Mouse (Mus musculus) forebrain, embryonic 13.5 days (tissue): ENCODE results near the gene P2ry14. TPM values are rescaled to one million over a fixed set of nuclear protein-coding genes. Genes with fewer than 3 reads are reported as not detected.
A peak's percentile ranks its signal among the peaks of the same experiment; 100 is the strongest.
"Not testable (repeated sequence)": the region's sequence is repeated elsewhere in the genome, so short reads cannot be mapped to it uniquely, and the experiment has no call there.

ENCODE experiments used
- ATAC-seq: fragments of 200-750 bp; cut with Nextera tagmentation; 2 replicates; pipeline ENCODE4 v1.8.0; 2017
- H3K27ac ChIP-seq: fragments of 300-500 bp; sonication (generic); 2 replicates; pipeline ENCODE4 v1.5.1; 2015; ENCODE audit warnings: inconsistent platforms, mild to moderate bottlenecking, moderate library complexity
- H3K27me3 ChIP-seq: fragments of 300-500 bp; sonication (generic); 2 replicates; pipeline ENCODE4 v1.6.1; 2015; ENCODE audit warnings: mild to moderate bottlenecking, inconsistent platforms
- H3K36me3 ChIP-seq: fragments of 300-500 bp; sonication (generic); 2 replicates; pipeline ENCODE4 v1.6.1; 2015; ENCODE audit warnings: mild to moderate bottlenecking, inconsistent platforms; ENCODE audit not compliant: poor library complexity, severe bottlenecking
- H3K4me1 ChIP-seq: fragments of 300-500 bp; sonication (generic); 2 replicates; pipeline ENCODE4 v1.6.1; 2015; ENCODE audit warnings: inconsistent platforms
- H3K4me2 ChIP-seq: fragments of 300-500 bp; sonication (generic); 2 replicates; pipeline ENCODE4 v1.6.1; 2015; ENCODE audit warnings: inconsistent platforms, mild to moderate bottlenecking, moderate library complexity
- H3K4me3 ChIP-seq: fragments of 300-500 bp; sonication (generic); 2 replicates; pipeline ENCODE4 v1.5.1; 2015; ENCODE audit warnings: mild to moderate bottlenecking, inconsistent platforms
- H3K9ac ChIP-seq: fragments of 300-500 bp; sonication (generic); 2 replicates; pipeline ENCODE4 v1.6.1; 2015; ENCODE audit warnings: mild to moderate bottlenecking, inconsistent platforms
- H3K9me3 ChIP-seq: fragments of 300-500 bp; sonication (generic); replicated peaks from 2 replicates; pipeline ENCODE4 v1.6.1; 2016; ENCODE audit warnings: inconsistent platforms
- WGBS: fragments of 180-500 bp; shearing (Covaris S2); methylation state at CpG from one replicate; pipeline ENCODE4 v1.1.7; 2015; 5-methylcytosine and 5-hydroxymethylcytosine counted together
- polyA plus RNA-seq: library from polyadenylated mRNA; unstranded; fragments of >200 nt; fragmentation: Nextera tagmentation; extraction: Ambion mirVana; gene quantifications from 2 replicates; pipeline ENCODE4 v1.2.1, GENCODE M21; 2015

The P2ry14 gene
- polyA plus RNA-seq, 1 experiment from 2014 or later: 2.9 TPM

DNA sequence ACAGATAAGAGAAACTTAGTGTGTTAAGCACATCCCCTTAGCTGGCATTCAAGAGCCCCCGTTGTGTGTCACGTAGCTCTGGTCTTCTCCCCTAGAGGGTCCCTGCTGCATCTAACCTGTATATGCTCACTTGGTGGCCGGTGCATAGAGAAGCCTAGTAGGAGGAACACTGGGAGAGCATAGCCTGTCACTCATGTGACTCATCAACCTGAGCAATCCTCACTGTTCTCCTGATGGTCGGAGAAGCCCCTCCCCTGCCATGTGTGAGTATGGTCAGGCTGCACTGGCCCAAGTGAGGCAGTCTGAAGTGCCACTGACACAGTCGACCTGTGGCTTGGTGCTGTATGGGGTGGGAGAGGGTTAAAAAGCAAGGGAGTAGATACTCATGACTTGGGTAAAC lies 28.4 kb downstream of the P2ry14 start:
- ATAC-seq: no peak
- no peak overlapping the region for H3K4me2 ChIP-seq
- no peak overlapping the region for H3K9ac ChIP-seq
- H3K27ac ChIP-seq: no peak overlapping the region
- H3K9me3 ChIP-seq: no peaks in the 10 kb centered on the region
- H3K4me3 ChIP-seq: no peak overlapping the region
- H3K36me3 ChIP-seq: no peaks in the 10 kb centered on the region
- 85% methylated on average over 5 of the region's 5 CpGs for WGBS
- H3K4me1 ChIP-seq: no peaks in the 10 kb centered on the region
- no peaks in the 10 kb centered on the region for H3K27me3 ChIP-seq

GRCm38 (mm10) chr3:59121780-59122449 lies 31.5 kb downstream of the P2ry14 start:
- Histone ChIP-seq H3K27me3 (no peaks in the 10 kb centered on the region), H3K4me2 (no peak overlapping the region), H3K9ac (no peak overlapping the region), H3K4me3 (no peak overlapping the region), H3K36me3 (no peaks in the 10 kb centered on the region), H3K4me1 (no peaks in the 10 kb centered on the region), H3K9me3 (no peaks in the 10 kb centered on the region), H3K27ac (no peak overlapping the region)
- ATAC-seq: no peak
- WGBS: 68% methylated on average over 7 of the region's 7 CpGs

DNA sequence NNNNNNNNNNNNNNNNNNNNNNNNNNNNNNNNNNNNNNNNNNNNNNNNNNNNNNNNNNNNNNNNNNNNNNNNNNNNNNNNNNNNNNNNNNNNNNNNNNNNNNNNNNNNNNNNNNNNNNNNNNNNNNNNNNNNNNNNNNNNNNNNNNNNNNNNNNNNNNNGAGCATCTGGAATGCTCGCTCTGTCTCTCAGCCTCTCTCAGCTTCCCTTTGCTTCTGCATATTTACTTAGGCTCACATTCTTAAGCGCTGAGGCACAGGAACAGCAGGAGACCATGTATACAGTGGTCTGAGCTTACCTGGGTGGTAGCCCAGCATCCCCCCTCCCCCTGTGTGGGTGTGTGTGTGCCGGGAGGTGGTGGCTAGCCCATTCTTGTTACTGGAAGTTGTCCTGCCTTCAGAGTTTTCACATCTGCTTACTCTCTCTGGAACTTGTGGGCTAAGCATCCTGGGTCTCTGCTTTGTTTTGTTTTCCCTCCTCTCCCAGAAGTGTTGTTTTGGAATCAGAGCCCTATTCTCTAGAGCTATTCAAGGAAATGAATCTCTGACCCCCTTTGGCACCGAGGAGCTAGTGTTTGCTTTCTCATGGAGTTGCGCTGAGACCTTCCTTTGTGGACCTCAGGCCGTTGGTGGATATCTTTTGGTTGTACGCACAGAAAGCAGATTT lies 32.2 kb downstream of the P2ry14 start:
- Histone ChIP-seq H3K4me3 (no peak overlapping the region), H3K27me3 (no peaks in the 10 kb centered on the region), H3K4me2 (no peak overlapping the region), H3K9me3 (no peaks in the 10 kb centered on the region), H3K36me3 (no peaks in the 10 kb centered on the region), H3K9ac (no peak overlapping the region), H3K4me1 (no peaks in the 10 kb centered on the region), H3K27ac (no peak overlapping the region)
- WGBS: 44% methylated on average over 7 of the region's 7 CpGs
- ATAC-seq: peak; percentile 19; the same call in 1 of the 2 replicates

DNA sequence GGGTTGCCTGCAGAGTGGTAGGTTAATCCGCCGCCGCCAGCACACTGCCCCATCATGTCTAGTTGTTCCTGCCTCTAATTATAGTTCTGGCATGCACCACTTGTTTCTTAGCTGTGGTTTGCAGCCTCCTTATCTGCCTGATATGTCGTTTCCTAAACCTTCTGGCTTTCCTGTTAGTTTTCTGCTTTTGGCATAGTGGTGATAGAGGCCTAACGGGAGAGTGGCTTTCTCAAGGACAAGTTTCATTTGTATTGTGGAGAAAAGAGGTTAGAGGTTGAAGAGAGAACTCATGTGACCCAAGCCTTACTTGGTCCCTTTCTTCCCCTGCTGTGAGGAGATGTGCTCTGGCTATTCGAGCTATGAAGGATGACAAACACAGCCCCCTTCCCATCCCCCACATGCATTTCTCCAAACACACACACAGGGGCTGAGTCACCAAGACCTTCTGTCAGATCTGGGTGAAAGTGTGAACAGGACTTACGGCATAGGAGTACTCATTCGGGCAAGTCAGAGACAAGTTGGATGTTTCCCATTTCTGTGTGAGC lies 39.4 kb downstream of the P2ry14 start:
- Histone ChIP-seq H3K4me2 (no peak overlapping the region), H3K36me3 (peaks cover 5% of the 10 kb centered on the region; the same call in 1 of the 2 replicates), H3K9me3 (no peaks in the 10 kb centered on the region), H3K4me3 (no peak overlapping the region), H3K9ac (no peak overlapping the region), H3K27ac (no peak overlapping the region), H3K4me1 (no peaks in the 10 kb centered on the region), H3K27me3 (no peaks in the 10 kb centered on the region)
- WGBS: 88% methylated on average over 8 of the region's 8 CpGs
- no peak for ATAC-seq

GRCm38 (mm10) chr3:59113291-59113690 lies 40.1 kb downstream of the P2ry14 start:
- 96% methylated on average over 4 of the region's 4 CpGs for WGBS
- H3K4me1 ChIP-seq, ATAC-seq: not testable (repeated sequence)

GRCm38 (mm10) chr3:59111944-59112343 lies 41.5 kb downstream of the P2ry14 start:
- no peaks in the 10 kb centered on the region for H3K9me3 ChIP-seq
- no peak overlapping the region for H3K4me2 ChIP-seq
- no peaks in the 10 kb centered on the region for H3K4me1 ChIP-seq
- no peaks in the 10 kb centered on the region for H3K27me3 ChIP-seq
- no peak overlapping the region for H3K27ac ChIP-seq
- WGBS: 88% methylated on average over 3 of the region's 3 CpGs
- H3K4me3 ChIP-seq: no peak overlapping the region
- ATAC-seq: no peak
- H3K36me3 ChIP-seq: peaks cover 5% of the 10 kb centered on the region; the same call in 1 of the 2 replicates
- H3K9ac ChIP-seq: no peak overlapping the region

More at GRCm38 (mm10) chr3:59113291-59113690, 40.1 kb downstream of the P2ry14 start:
- not testable (repeated sequence) for H3K9me3 ChIP-seq, H3K4me2 ChIP-seq, H3K27ac ChIP-seq, H3K9ac ChIP-seq, H3K36me3 ChIP-seq, H3K27me3 ChIP-seq, H3K4me3 ChIP-seq

DNA sequence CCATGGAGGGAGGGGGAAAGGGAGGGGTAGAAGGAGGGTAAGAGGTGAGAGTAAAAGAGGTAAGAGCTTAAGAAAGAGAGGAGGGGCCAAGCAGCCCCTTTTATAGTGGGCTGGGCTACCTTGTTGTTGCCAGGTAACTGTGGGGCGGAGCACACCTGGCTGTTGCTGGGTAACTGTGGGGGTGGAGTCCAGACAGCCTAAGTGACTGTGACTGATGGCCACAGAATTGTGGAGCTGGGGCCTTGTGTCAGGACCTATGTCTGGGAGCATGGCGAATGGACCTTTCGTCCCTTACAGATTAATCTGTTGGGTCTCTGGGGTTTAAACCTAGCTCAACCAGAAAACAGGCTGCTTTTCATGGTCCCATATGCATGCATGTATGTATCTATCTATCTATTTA lies 43.6 kb downstream of the P2ry14 start:
- ATAC-seq: not testable (repeated sequence)
- 90% methylated on average over 3 of the region's 3 CpGs for WGBS

GRCm38 (mm10) chr3:59107439-59107838 lies 46.0 kb downstream of the P2ry14 start:
- Histone ChIP-seq H3K27me3 (no peaks in the 10 kb centered on the region), H3K4me1 (no peaks in the 10 kb centered on the region), H3K36me3 (no peaks in the 10 kb centered on the region), H3K9ac (no peak overlapping the region), H3K9me3 (no peaks in the 10 kb centered on the region), H3K4me3 (no peak overlapping the region), H3K27ac (no peak overlapping the region), H3K4me2 (no peak overlapping the region)
- 97% methylated on average over 4 of the region's 4 CpGs for WGBS
- ATAC-seq: no peak

More for the DNA sequence above, 43.6 kb downstream of the P2ry14 start:
- H3K4me1 ChIP-seq, H3K27ac ChIP-seq, H3K36me3 ChIP-seq, H3K4me3 ChIP-seq, H3K4me2 ChIP-seq, H3K9ac ChIP-seq, H3K9me3 ChIP-seq, H3K27me3 ChIP-seq: not testable (repeated sequence)

GRCm38 (mm10) chr3:59104462-59104861 lies 49.0 kb downstream of the P2ry14 start:
- ATAC-seq: no peak
- no peaks in the 10 kb centered on the region for H3K36me3 ChIP-seq
- H3K4me1 ChIP-seq: no peaks in the 10 kb centered on the region
- H3K9me3 ChIP-seq: no peaks in the 10 kb centered on the region
- H3K27me3 ChIP-seq: no peaks in the 10 kb centered on the region
- no peak overlapping the region for H3K4me3 ChIP-seq
- no peak overlapping the region for H3K9ac ChIP-seq
- no peak overlapping the region for H3K27ac ChIP-seq
- no peak overlapping the region for H3K4me2 ChIP-seq
- 91% methylated on average over 4 of the region's 4 CpGs for WGBS

GRCm38 (mm10) chr3:59102146-59102545 lies 51.3 kb downstream of the P2ry14 start:
- ATAC-seq: no peak
- Histone ChIP-seq H3K27me3 (no peaks in the 10 kb centered on the region), H3K36me3 (no peaks in the 10 kb centered on the region), H3K4me1 (no peaks in the 10 kb centered on the region), H3K4me3 (no peak overlapping the region), H3K9me3 (no peaks in the 10 kb centered on the region), H3K4me2 (no peak overlapping the region), H3K27ac (no peak overlapping the region), H3K9ac (no peak overlapping the region)
- WGBS: 96% methylated on average over 2 of the region's 2 CpGs

DNA sequence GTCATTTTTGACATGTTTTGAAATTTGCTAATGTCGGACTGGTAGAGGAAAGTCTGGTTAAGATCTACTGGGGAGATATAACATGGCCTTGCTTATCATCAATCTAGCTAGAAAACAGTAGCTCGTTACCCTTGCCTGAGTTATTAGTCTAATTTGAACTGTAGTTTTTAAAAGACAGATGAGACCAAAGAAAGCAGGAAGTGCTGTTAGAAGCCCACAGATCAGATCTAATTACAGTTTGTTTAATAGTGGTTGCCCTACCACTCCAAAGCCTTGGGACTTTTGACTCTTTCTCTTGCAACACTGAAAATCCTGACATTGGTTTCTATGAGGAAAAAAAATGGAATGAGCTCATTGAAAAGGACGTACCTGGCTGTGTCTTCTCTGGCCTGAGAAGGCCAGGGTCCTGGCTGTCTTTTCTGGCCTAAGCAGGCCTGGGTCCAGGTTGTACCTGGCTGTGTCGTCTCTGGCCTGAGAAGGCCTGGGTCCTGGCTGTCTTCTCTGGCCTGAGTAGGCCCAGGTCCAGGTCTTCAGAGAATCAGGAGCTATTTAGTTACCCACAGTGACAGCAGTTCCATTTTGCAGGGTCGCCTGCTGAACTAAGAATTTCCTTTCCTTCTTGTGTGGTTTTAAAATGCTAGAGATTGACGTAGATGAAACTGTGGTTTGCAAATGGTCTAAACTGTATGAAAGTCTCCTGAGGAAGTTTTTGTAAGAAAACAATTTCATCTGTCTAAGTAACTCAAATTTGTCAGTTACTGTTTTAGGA lies 52.0 kb downstream of the P2ry14 start, which contains the start of gene Gpr171:
TSS of gene Gpr171 (minus strand) at position 604 of the 769 bp plus-strand sequence.
- ATAC-seq: no peak
- H3K27ac ChIP-seq: no peak within 1 kb of the TSS
- WGBS: 87% methylated on average over 6 of the region's 6 CpGs

DNA sequence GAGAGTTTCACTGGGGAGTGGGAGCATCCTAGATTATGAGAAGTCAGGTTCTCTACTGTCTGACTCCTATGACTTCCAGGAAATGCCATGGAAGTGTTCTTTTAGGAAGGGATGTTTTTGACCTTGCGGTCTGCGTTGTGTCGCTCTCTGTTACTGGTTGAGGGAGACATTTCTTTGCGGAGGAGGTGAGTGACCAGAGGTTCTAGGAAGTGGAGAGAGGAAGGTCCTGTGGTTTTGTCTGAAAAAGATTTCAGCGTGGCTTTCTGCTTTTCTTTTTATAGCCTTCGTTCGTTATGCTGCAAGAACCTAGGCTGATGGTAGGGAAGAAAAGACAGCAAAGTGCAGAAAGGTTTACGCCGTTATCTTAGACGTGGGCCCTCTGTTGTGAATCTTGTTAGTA lies 54.9 kb downstream of the P2ry14 start:
- ATAC-seq: no peak
- WGBS: 83% methylated on average over 10 of the region's 10 CpGs

More for the DNA sequence above, 52.0 kb downstream of the P2ry14 start, which contains the start of gene Gpr171:
- Histone ChIP-seq H3K36me3 (no peaks in the 10 kb centered on the region), H3K9ac (no peak within 1 kb of the TSS), H3K9me3 (no peaks in the 10 kb centered on the region), H3K27me3 (no peaks in the 10 kb centered on the region), H3K4me1 (no peaks in the 10 kb centered on the region), H3K4me2 (no peak within 1 kb of the TSS), H3K4me3 (no peak within 1 kb of the TSS)

More for the DNA sequence above, 54.9 kb downstream of the P2ry14 start:
- Histone ChIP-seq H3K4me1 (no peaks in the 10 kb centered on the region), H3K4me2 (no peak overlapping the region), H3K36me3 (no peaks in the 10 kb centered on the region), H3K27ac (no peak overlapping the region), H3K9me3 (no peaks in the 10 kb centered on the region), H3K4me3 (no peak overlapping the region), H3K27me3 (no peaks in the 10 kb centered on the region), H3K9ac (no peak overlapping the region)
